Mouse (Mus musculus) cerebellum, adult 2 months (tissue): ENCODE data around the gene Rgp1. TPM values are rescaled to one million over a fixed set of nuclear protein-coding genes. Genes with fewer than 3 reads are reported as not detected.

ENCODE experiments used
- DNase-seq, 2 experiments: peaks; one replicate each; pipeline ENCODE4 v3.0.0; 2021
- H3K27ac ChIP-seq: fragments of 200-500 bp; 2 replicates; pipeline ENCODE4 v1.5.1; 2012; ENCODE audit warnings: low read length, control low read depth, inconsistent platforms; ENCODE audit not compliant: insufficient read depth
- H3K27me3 ChIP-seq: fragments of 200-500 bp; 2 replicates; pipeline ENCODE4 v1.6.1; 2012; ENCODE audit warnings: inconsistent platforms, mild to moderate bottlenecking, low read length, moderate library complexity; ENCODE audit not compliant: control insufficient read depth, insufficient read depth
- H3K4me1 ChIP-seq: fragments of 200-500 bp; 2 replicates; pipeline ENCODE4 v1.6.1; 2011; ENCODE audit warnings: low read length; ENCODE audit not compliant: control insufficient read depth, insufficient read depth
- H3K4me3 ChIP-seq: fragments of 200-500 bp; replicated peaks from 2 replicates; pipeline ENCODE3; 2011; ENCODE audit warnings: mild to moderate bottlenecking, low read depth, low read length, control low read depth; ENCODE audit not compliant: insufficient read depth
- CTCF ChIP-seq: fragments of 200-500 bp; IDR thresholded peaks from 2 replicates; pipeline ENCODE4 v1.5.1; 2011; ENCODE audit warnings: low read depth, mild to moderate bottlenecking, control low read depth, low read length, moderate library complexity, borderline replicate concordance; ENCODE audit not compliant: insufficient read depth
- POLR2A ChIP-seq: fragments of 200-500 bp; IDR thresholded peaks from 2 replicates; pipeline ENCODE4 v1.6.1; 2011; ENCODE audit warnings: low read length, control low read depth, borderline replicate concordance; ENCODE audit not compliant: insufficient read depth
- WGBS: fragments of 180-500 bp; shearing (Covaris S2); methylation state at CpG from one replicate; pipeline ENCODE4 v1.1.7; 2018; 5-methylcytosine and 5-hydroxymethylcytosine counted together
- polyA plus RNA-seq: library from polyadenylated mRNA; depleted of rRNA; stranded (reverse); fragments of >200 nt; gene quantifications from 2 replicates; pipeline ENCODE4 v1.2.3, GENCODE M21; 2012

The Rgp1 gene
- polyA plus RNA-seq, 1 experiment: 30.3 TPM

- H3K4me3 ChIP-seq: no peak overlapping the region
- H3K4me1 ChIP-seq: peaks cover 15% of the 10 kb centered on the region; the same call in 1 of the 2 replicates
- no peak overlapping the region for H3K27ac ChIP-seq
- DNase-seq: no peak
- H3K27me3 ChIP-seq: no peaks in the 10 kb centered on the region
- TF ChIP-seq POLR2A (no peak), CTCF (no peak)
- WGBS: 33% methylated on average over 13 of the region's 13 CpGs
Measured at GRCm38 (mm10) chr4:43558631-43559356, 19.7 kb upstream of the Rgp1 start.

GRCm38 (mm10) chr4:43559519-43560242, 18.8 kb upstream of the Rgp1 start:
- H3K27ac ChIP-seq: no peak overlapping the region
- H3K27me3 ChIP-seq: no peaks in the 10 kb centered on the region
- no peak for DNase-seq
- TF ChIP-seq CTCF: no peak
- TF ChIP-seq POLR2A: no peak
- H3K4me1 ChIP-seq: peaks cover 19% of the 10 kb centered on the region; the same call in 1 of the 2 replicates
- no peak overlapping the region for H3K4me3 ChIP-seq
- 84% methylated on average over 13 of the region's 13 CpGs for WGBS

GRCm38 (mm10) chr4:43560243-43560611, 18.3 kb upstream of the Rgp1 start:
- H3K27me3 ChIP-seq: no peaks in the 10 kb centered on the region
- H3K4me1 ChIP-seq: peaks cover 19% of the 10 kb centered on the region; the same call in 1 of the 2 replicates
- 61% methylated on average over 6 of the region's 6 CpGs for WGBS
- H3K4me3 ChIP-seq: no peak overlapping the region
- DNase-seq: no peak
- no peak overlapping the region for H3K27ac ChIP-seq
- no peak for TF ChIP-seq POLR2A
- TF ChIP-seq CTCF: no peak

GRCm38 (mm10) chr4:43560976-43561375, 17.5 kb upstream of the Rgp1 start:
- 33% methylated on average over 2 of the region's 2 CpGs for WGBS
- peaks cover 19% of the 10 kb centered on the region for H3K4me1 ChIP-seq
- H3K4me3 ChIP-seq: peak overlapping the region; percentile 37
- DNase-seq: no peak
- H3K27ac ChIP-seq: no peak overlapping the region
- TF ChIP-seq CTCF (no peak), POLR2A (no peak)
- H3K27me3 ChIP-seq: no peaks in the 10 kb centered on the region

GRCm38 (mm10) chr4:43561436-43561996, 17.0 kb upstream of the Rgp1 start:
- TF ChIP-seq POLR2A (no peak), CTCF (no peak)
- Histone ChIP-seq H3K27ac (peak overlapping the region; percentile 77), H3K4me3 (peak overlapping the region; percentile 86), H3K27me3 (no peaks in the 10 kb centered on the region), H3K4me1 (peaks cover 19% of the 10 kb centered on the region)
- 2% methylated on average over 16 of the region's 16 CpGs for WGBS
- DNase-seq: no peak

GRCm38 (mm10) chr4:43561997-43562768, 16.3 kb upstream of the Rgp1 start, which contains the start of the genes Creb3 and Tln1:
Gene Creb3, plus strand, starts transcription at chr4:43562332.
Gene Tln1, minus strand, starts transcription at chr4:43562691.
- Histone ChIP-seq H3K27ac (peak within 1 kb of the TSS; percentile 77), H3K4me3 (peak within 1 kb of the TSS; percentile 86), H3K4me1 (peaks cover 19% of the 10 kb centered on the region), H3K27me3 (no peaks in the 10 kb centered on the region)
- WGBS: under 1% methylated on average over 61 of the region's 62 CpGs
- TF ChIP-seq POLR2A: peak; percentile 75; the same call in 1 of the 2 replicates
- TF ChIP-seq CTCF: no peak
- peak; percentile 95 for DNase-seq

GRCm38 (mm10) chr4:43562769-43563600, 15.5 kb upstream of the Rgp1 start:
- Histone ChIP-seq H3K4me1 (peaks cover 19% of the 10 kb centered on the region), H3K27ac (peak overlapping the region; percentile 33; the same call in 1 of the 2 replicates), H3K27me3 (no peaks in the 10 kb centered on the region), H3K4me3 (peak overlapping the region; percentile 86)
- 3% methylated on average over 22 of the region's 22 CpGs for WGBS
- no peak for DNase-seq
- TF ChIP-seq CTCF (no peak), POLR2A (no peak)
